Mouse (Mus musculus) kidney, postnatal 4 days (tissue): ENCODE data around the gene Ppat.

Experiments
- DNase-seq, 2 experiments: peaks; one replicate each; pipeline ENCODE4 v3.0.0; 2021; ENCODE audit warnings: mixed read lengths in 2 of 2

Gene Ppat

GRCm38 (mm10) chr5:76869553-76869952 lies 81.8 kb downstream of the Ppat start:
- no peak for DNase-seq

GRCm38 (mm10) chr5:76868693-76869286 lies 82.6 kb downstream of the Ppat start:
- DNase-seq = peak; percentile 53 to 72

DNA sequence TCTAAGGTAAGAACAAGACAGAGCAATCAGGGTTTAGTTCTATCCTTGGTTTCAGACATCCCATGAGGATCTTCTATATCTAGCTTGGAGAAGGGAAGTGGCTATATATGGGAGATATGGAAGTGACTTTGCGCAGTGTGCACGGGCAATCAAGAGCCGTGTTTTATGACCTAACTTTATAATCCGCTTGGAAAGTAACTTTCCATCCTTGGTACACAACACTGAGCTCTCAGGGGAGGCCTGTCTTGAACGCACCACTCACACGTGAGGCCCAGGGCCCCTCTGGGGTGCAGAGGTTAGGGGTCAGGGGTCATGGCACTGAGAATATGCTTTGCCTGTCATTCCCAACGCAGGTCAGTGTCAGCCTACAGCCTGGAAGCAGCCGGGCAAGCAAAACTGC lies 84.6 kb downstream of the Ppat start:
- no peak for DNase-seq
